In genomic region chr11:6335321-6335720, GRCm38 (mm10) we compare ENCODE assay signal across 27 mouse cellular contexts. TPM values are rescaled to one million over a fixed set of nuclear protein-coding genes. Genes with fewer than 3 reads are reported as not detected.
DNase-seq lines count a peak whose midpoint lies in the region; ATAC-seq and TF ChIP-seq lines count a peak whose summit lies in the region.
"Had no signal": no experiment of that assay in that cellular context is flagged by ENCODE, and none has a peak within 500 bp of the region (broad histone marks: within the 10 kb centered on the region; RNA-seq: fewer than 3 reads in every experiment).

No protein-coding gene starts in this region.

- no peak for TF ChIP-seq CTCF in kidney, adult 2 months (conservative IDR thresholded peaks at IDR 0.05; ENCODE audit: insufficient read depth, insufficient read length, low read depth, low read length)
- TF ChIP-seq CTCF in liver, postnatal 0 days (IDR thresholded peaks at IDR 0.05; ENCODE audit: low read depth) = no peak

- TF ChIP-seq POLR2A in kidney, adult 2 months (IDR thresholded peaks at IDR 0.05; ENCODE audit: low read depth, low read length) = no peak

- peaks cover 3% of the 10 kb centered on the region; the same call in 1 of the 2 replicates for H3K36me3 ChIP-seq in kidney, adult 2 months (ENCODE audit: control insufficient read depth, insufficient read depth, low read length)
- H3K36me3 ChIP-seq in liver, postnatal 0 days (replicated peaks; ENCODE audit: insufficient read depth, low read length) = peaks cover 54% of the 10 kb centered on the region
- H3K36me3 ChIP-seq in liver, embryonic 12.5 days = peaks cover 89% of the 10 kb centered on the region

- peak; percentile 75 for ATAC-seq in liver, postnatal 0 days
- ATAC-seq in liver, embryonic 12.5 days = no peak
- ATAC-seq: CD4-positive, CD25-positive, alpha-beta regulatory T cell, adult 4 months; forebrain, embryonic 14.5 days; forebrain, postnatal 0 days; hindbrain, embryonic 16.5 days had no signal

- no peak overlapping the region for H3K9ac ChIP-seq in liver, postnatal 0 days (replicated peaks)
- H3K9ac ChIP-seq in liver, embryonic 12.5 days = no peak overlapping the region
- H3K9ac ChIP-seq: embryonic facial prominence, embryonic 12.5 days; embryonic facial prominence, embryonic 15.5 days; forebrain, postnatal 0 days; heart, embryonic 12.5 days; heart, embryonic 15.5 days; hindbrain, embryonic 13.5 days had no signal

- H3K27ac ChIP-seq in kidney, adult 2 months (ENCODE audit: insufficient read depth, low read depth, low read length) = peak overlapping the region; percentile 13; the same call in 1 of the 2 replicates
- peak overlapping the region; percentile 67; the same call in 1 of the 2 replicates for H3K27ac ChIP-seq in liver, postnatal 0 days (ENCODE audit: low read depth)
- no peak overlapping the region for H3K27ac ChIP-seq in liver, embryonic 12.5 days
- H3K27ac ChIP-seq: embryonic facial prominence, embryonic 12.5 days; embryonic facial prominence, embryonic 15.5 days; gastrocnemius, adult 2 months; heart, embryonic 15.5 days; hindbrain, embryonic 10.5 days; hindbrain, embryonic 13.5 days had no signal

- no peak for TF ChIP-seq EP300 in liver, postnatal 0 days (IDR thresholded peaks at IDR 0.05; ENCODE audit: low read depth)

- WGBS in kidney, adult 2 months = 63% methylated on average over 7 of the region's 7 CpGs
- WGBS in liver, postnatal 0 days (ENCODE audit: insufficient replicate concordance) = 88% methylated on average over 7 of the region's 7 CpGs
- WGBS in liver, embryonic 12.5 days (ENCODE audit: insufficient replicate concordance) = 88% methylated on average over 7 of the region's 7 CpGs

- no peaks in the 10 kb centered on the region for H3K9me3 ChIP-seq in liver, postnatal 0 days (ENCODE audit: low read length)
- no peaks in the 10 kb centered on the region for H3K9me3 ChIP-seq in liver, embryonic 12.5 days (replicated peaks)
- H3K9me3 ChIP-seq: embryonic facial prominence, embryonic 12.5 days; embryonic facial prominence, embryonic 15.5 days; heart, embryonic 12.5 days; heart, embryonic 15.5 days; hindbrain, embryonic 10.5 days; hindbrain, embryonic 13.5 days had no signal

- no peaks in the 10 kb centered on the region for H3K27me3 ChIP-seq in kidney, adult 2 months (replicated peaks; ENCODE audit: control insufficient read depth, insufficient read depth, low read length)
- H3K27me3 ChIP-seq in liver, postnatal 0 days (ENCODE audit: insufficient read depth, low read length) = no peaks in the 10 kb centered on the region
- H3K27me3 ChIP-seq in liver, embryonic 12.5 days (replicated peaks) = no peaks in the 10 kb centered on the region
- H3K27me3 ChIP-seq: embryonic facial prominence, embryonic 12.5 days; embryonic facial prominence, embryonic 15.5 days; heart, embryonic 12.5 days; heart, embryonic 15.5 days; hindbrain, embryonic 13.5 days had no signal

- H3K4me1 ChIP-seq in kidney, adult 2 months (ENCODE audit: control insufficient read depth, insufficient read depth, low read length) = peaks cover 6% of the 10 kb centered on the region; the same call in 1 of the 2 replicates
- H3K4me1 ChIP-seq in liver, postnatal 0 days (ENCODE audit: insufficient read depth) = no peaks in the 10 kb centered on the region
- H3K4me1 ChIP-seq in liver, embryonic 12.5 days = no peaks in the 10 kb centered on the region
- H3K4me1 ChIP-seq: embryonic facial prominence, embryonic 12.5 days; embryonic facial prominence, embryonic 15.5 days; heart, embryonic 12.5 days; heart, embryonic 15.5 days; hindbrain, embryonic 10.5 days; hindbrain, embryonic 13.5 days had no signal

- H3K4me3 ChIP-seq in kidney, adult 2 months (ENCODE audit: insufficient read depth, low read depth, low read length) = no peak overlapping the region
- H3K4me3 ChIP-seq in liver, postnatal 0 days (ENCODE audit: low read depth, low read length) = no peak overlapping the region
- H3K4me3 ChIP-seq in liver, embryonic 12.5 days = no peak overlapping the region
- H3K4me3 ChIP-seq: embryonic facial prominence, embryonic 12.5 days; embryonic facial prominence, embryonic 15.5 days; gastrocnemius, adult 2 months; heart, embryonic 12.5 days; heart, embryonic 15.5 days; hindbrain, embryonic 10.5 days; hindbrain, embryonic 13.5 days had no signal

- DNase-seq in kidney, adult 2 months = peak; percentile 44
- DNase-seq in kidney, postnatal 14 days = no peak
- peak; percentile 18 to 21 for DNase-seq in kidney, postnatal 36 days
- DNase-seq in kidney, postnatal 25 days = no peak
- DNase-seq in liver, postnatal 0 days = no peak
- DNase-seq: adrenal gland, adult 2 months; adrenal gland, postnatal 14 days; cerebellum, adult 11 months; cerebellum, adult 2 months; cerebellum, adult 9-11 months; cerebellum, postnatal 25 days; forebrain, postnatal 0 days; gastrocnemius, adult 2 months; gastrocnemius, postnatal 14 days; heart, adult 18-20 months; heart, postnatal 10 days; heart, postnatal 36 days had no signal

- no peak overlapping the region for H3K4me2 ChIP-seq in liver, postnatal 0 days (ENCODE audit: low read depth, low read length)
- H3K4me2 ChIP-seq in liver, embryonic 12.5 days = no peak overlapping the region
- H3K4me2 ChIP-seq: embryonic facial prominence, embryonic 12.5 days; embryonic facial prominence, embryonic 15.5 days; heart, embryonic 12.5 days; heart, embryonic 15.5 days; hindbrain, embryonic 13.5 days had no signal

RNA-seq across cellular contexts. Expression of gene Ogdh, which starts 43.9 kb away (rescaled TPM):
- polyA plus RNA-seq in kidney, adult 2 months (2012; rRNA removed) = 382 and 420 TPM in 2 replicates
- polyA plus RNA-seq in liver, postnatal 0 days (2015; fragmentation: Nextera tagmentation; extraction: Ambion mirVana) = 48.0 and 50.1 TPM in 2 replicates
- polyA plus RNA-seq in liver, embryonic 12.5 days (2016; fragmentation: Nextera tagmentation; extraction: Ambion mirVana) = 119 and 123 TPM in 2 replicates

RNA-seq across cellular contexts. Expression of gene Zmiz2, which starts 53.6 kb away (rescaled TPM):
- 47.7 and 53.7 TPM in 2 replicates for polyA plus RNA-seq in kidney, adult 2 months (2012; rRNA removed)
- polyA plus RNA-seq in liver, postnatal 0 days (2015; fragmentation: Nextera tagmentation; extraction: Ambion mirVana) = 3.4 and 3.7 TPM in 2 replicates
- 5.6 and 6.7 TPM in 2 replicates for polyA plus RNA-seq in liver, embryonic 12.5 days (2016; fragmentation: Nextera tagmentation; extraction: Ambion mirVana)

Comparison
In these comparisons a context has a peak if more than half of its experiments do, and no peak if none do; other contexts are left out.
1. DNase-seq: peak in kidney, adult 2 months (single experiment) and kidney, postnatal 36 days (2 of 2); none in kidney, postnatal 14 days (single experiment), kidney, postnatal 25 days (0 of 2) and liver, postnatal 0 days (single experiment).